Mouse (Mus musculus) C3H10T1/2 (cell line): ENCODE data around the gene Smad1. TPM values are rescaled to one million over a fixed set of nuclear protein-coding genes. Genes with fewer than 3 reads are reported as not detected.

Source experiments
- polyA plus RNA-seq, 2 experiments: library from polyadenylated mRNA; unstranded; fragments of >200 nt; fragmentation: generic; extraction: Trizol; gene quantifications; one replicate each; pipeline ENCODE4 v1.2.1; 2012; ENCODE audit warnings: missing spikeins in 2 of 2

Gene Smad1
- 1 to 10 TPM; 1.5 to 9.5 TPM for polyA plus RNA-seq

DNA sequence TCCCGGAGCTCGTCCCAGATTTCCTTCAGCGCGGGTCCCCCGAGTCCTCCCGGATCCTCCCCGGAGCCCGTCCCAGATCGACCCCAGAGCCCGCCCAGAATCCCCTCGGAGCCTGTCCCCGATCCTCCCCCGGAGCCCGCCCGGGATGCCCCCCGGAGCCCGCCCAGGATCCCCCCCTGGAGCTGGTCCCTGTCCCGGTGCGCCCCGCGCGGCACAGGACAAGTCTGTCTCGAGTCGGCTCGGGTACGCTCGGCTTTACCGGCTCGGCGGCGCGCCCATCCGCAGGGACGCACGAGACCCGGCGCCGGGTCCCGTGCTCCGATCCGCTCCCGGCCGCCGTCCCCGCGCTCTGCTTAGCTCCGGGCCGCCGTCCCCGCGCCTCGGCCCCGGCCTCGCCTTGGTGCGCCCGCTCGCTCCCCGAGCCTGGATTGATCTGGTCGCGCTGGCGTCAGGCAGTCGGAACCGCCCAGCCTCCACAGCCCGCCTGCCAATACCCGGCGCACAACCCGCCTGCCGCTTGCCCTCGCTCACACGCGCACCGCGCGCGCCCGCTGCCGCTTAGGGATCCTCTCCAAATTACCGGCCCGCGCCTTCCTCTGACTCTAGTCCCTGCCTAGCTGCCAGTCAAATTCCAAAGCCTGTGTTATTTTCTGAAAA, at the start of gene Smad1:
TSS of gene Smad1 (minus strand) at position 525 of the 657 bp plus-strand sequence.

GRCm38 (mm10) chr8:79294610-79295275, 104.6 kb downstream of the Smad1 start, which contains the start of gene Mmaa:
Mmaa (minus strand) TSS chr8:79294937.

Other genes starting within 250 kb of the Smad1 start
- not detected for gene 1700011L22Rik, start 150.9 kb downstream of the Smad1 start, polyA plus RNA-seq
- 1 to 10 TPM; 3.6 to 9.5 TPM for gene Mmaa, start 104.6 kb downstream of the Smad1 start, polyA plus RNA-seq
- 1 to 10 TPM in 1 of 2 experiments, under 1 TPM in 1; 0.48 to 2.3 TPM for gene Otud4, start 240.1 kb upstream of the Smad1 start, polyA plus RNA-seq